Mouse (Mus musculus) G1E (cell line): ENCODE measurements around the gene Pex13. TPM values are rescaled to one million over a fixed set of nuclear protein-coding genes. Genes with fewer than 3 reads are reported as not detected.

Experiments
- ATAC-seq: 2 replicates; pipeline ENCODE4 v1.8.0; 2016; ENCODE audit warnings: mild to moderate bottlenecking; ENCODE audit not compliant: insufficient number of reproducible peaks, poor library complexity, low FRiP score, severe bottlenecking; ENCODE audit errors: extremely low read depth
- DNase-seq: peaks from one replicate; pipeline ENCODE4 v3.0.0; 2012; ENCODE audit warnings: low spot score
- H3K27me3 ChIP-seq: 2 replicates; pipeline ENCODE4 v1.6.1; 2012; ENCODE audit warnings: mild to moderate bottlenecking, low read length, inconsistent platforms; ENCODE audit not compliant: insufficient read depth
- H3K36me3 ChIP-seq: replicated peaks from 2 replicates; pipeline ENCODE3; 2012; ENCODE audit warnings: mild to moderate bottlenecking, inconsistent platforms
- H3K4me1 ChIP-seq: 2 replicates; pipeline ENCODE4 v1.6.1; 2012; ENCODE audit warnings: low read depth, low read length, inconsistent platforms, mixed read lengths; ENCODE audit not compliant: insufficient read depth
- H3K4me3 ChIP-seq: 2 replicates; pipeline ENCODE4 v1.5.1; 2012; ENCODE audit warnings: low read depth, mild to moderate bottlenecking, inconsistent platforms, low read length, moderate library complexity, mixed read lengths
- H3K9me3 ChIP-seq: replicated peaks from 2 replicates; pipeline ENCODE4 v1.6.1; 2012; ENCODE audit warnings: inconsistent platforms
- CTCF ChIP-seq: IDR thresholded peaks from 2 replicates; pipeline ENCODE4 v1.5.1; 2012; ENCODE audit warnings: low read depth, low read length, inconsistent platforms, mixed read lengths
- GATA1 ChIP-seq: IDR thresholded peaks from 2 replicates; pipeline ENCODE4 v1.6.1; 2012; ENCODE audit warnings: borderline replicate concordance, low read length, inconsistent platforms, mixed read lengths
- GATA2 ChIP-seq: IDR thresholded peaks from 2 replicates; pipeline ENCODE4 v1.6.1; 2012; ENCODE audit warnings: low read depth, low read length, inconsistent platforms, borderline replicate concordance
- POLR2AphosphoS5 ChIP-seq: IDR thresholded peaks from 2 replicates; pipeline ENCODE4 v1.6.1; 2012; ENCODE audit warnings: low read depth, low read length, inconsistent platforms; ENCODE audit not compliant: insufficient replicate concordance
- TAL1 ChIP-seq: conservative IDR thresholded peaks from 2 replicates; pipeline ENCODE4 v1.6.1; 2012; ENCODE audit warnings: low read depth, low read length, inconsistent platforms, mixed read lengths
- polyA plus RNA-seq: library from polyadenylated mRNA; stranded (reverse); fragments of >175 nt; gene quantifications from 2 replicates; pipeline ENCODE4 v1.2.3, GENCODE M21; 2012
- total RNA-seq, 2 experiments: library from RNA; stranded (forward) in 1 of 2; stranded (reverse) in 1 of 2; fragments of 200-1000 nt in 1 of 2; fragments of >200 nt in 1 of 2; fragmentation: Nextera tagmentation in 1 of 2; gene quantifications; 2 replicates each; pipeline ENCODE4 v1.2.3; 2014 to 2017

Gene Pex13
- total RNA-seq (2014; fragmentation: Nextera tagmentation) = 26.7 and 35.2 TPM in 2 replicates
- 16.4 and 18.1 TPM in 2 replicates for total RNA-seq (2017)
- 16.3 and 16.7 TPM in 2 replicates for polyA plus RNA-seq

DNA sequence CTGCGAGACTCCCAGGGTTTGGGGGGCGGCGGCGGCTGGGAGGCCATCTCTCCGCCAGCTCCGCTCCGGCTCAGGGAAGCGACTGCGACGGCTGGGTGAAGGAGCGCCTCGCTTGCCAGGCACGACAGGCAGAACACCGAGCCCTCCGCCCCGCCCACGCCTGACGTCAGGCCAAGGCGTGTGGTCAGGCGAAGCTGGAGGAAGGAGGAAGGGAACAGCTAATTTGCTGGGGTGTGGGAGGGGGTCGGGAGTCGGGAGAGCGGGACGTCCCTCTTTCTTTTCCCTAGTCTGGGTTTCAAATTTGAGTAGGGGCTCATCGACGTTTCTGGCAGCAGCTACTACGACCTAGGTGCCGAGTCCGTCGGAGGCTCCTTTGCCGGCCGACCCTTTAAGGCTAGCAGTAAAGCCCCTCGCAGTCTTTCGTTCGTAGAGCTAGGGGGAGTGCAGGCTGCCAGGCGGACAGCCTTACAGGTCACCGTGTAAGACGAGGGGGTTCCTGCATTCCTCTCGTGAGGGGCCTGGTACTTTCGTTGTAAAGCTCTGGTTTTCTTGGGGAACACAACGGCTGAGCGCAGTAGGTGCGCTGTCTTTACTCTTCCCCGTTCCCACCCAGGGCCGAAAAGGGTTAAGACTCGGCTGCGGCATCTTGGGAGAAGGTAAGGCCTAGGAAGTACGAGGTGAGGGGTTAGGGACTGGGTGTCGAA is at the start of gene Pex13:
TSS of gene Pex13 (minus strand) at position 162 of the 704 bp plus-strand sequence.
- peak; percentile 89 for ATAC-seq
- H3K4me1 ChIP-seq = peaks cover 13% of the 10 kb centered on the region
- H3K27me3 ChIP-seq = no peaks in the 10 kb centered on the region
- H3K9me3 ChIP-seq = no peaks in the 10 kb centered on the region
- DNase-seq = peak; percentile 73
- peak within 1 kb of the TSS; percentile 87 for H3K4me3 ChIP-seq
- TF ChIP-seq GATA2 = no peak
- TF ChIP-seq POLR2AphosphoS5 = no peak
- TF ChIP-seq TAL1 = no peak
- H3K36me3 ChIP-seq = peaks cover 23% of the 10 kb centered on the region

- H3K36me3 ChIP-seq = peaks cover 94% of the 10 kb centered on the region
- no peak for TF ChIP-seq GATA2
- TF ChIP-seq POLR2AphosphoS5 = no peak
- TF ChIP-seq GATA1 = no peak
- no peak for TF ChIP-seq TAL1
- TF ChIP-seq CTCF = no peak
- no peaks in the 10 kb centered on the region for H3K9me3 ChIP-seq
- H3K4me1 ChIP-seq = no peaks in the 10 kb centered on the region
- no peak overlapping the region for H3K4me3 ChIP-seq
- no peak for DNase-seq
- no peaks in the 10 kb centered on the region for H3K27me3 ChIP-seq
- no peak for ATAC-seq
Measured at GRCm38 (mm10) chr11:23712299-23712698, 46.5 kb upstream of the Pex13 start.

- Histone ChIP-seq H3K36me3 (peaks cover 68% of the 10 kb centered on the region), H3K27me3 (no peaks in the 10 kb centered on the region), H3K4me3 (no peak overlapping the region), H3K9me3 (no peaks in the 10 kb centered on the region), H3K4me1 (no peaks in the 10 kb centered on the region; the same call in 1 of the 2 replicates)
- no peak for DNase-seq
- no peak for ATAC-seq
- TF ChIP-seq POLR2AphosphoS5 = no peak
- no peak for TF ChIP-seq CTCF
- TF ChIP-seq TAL1 = no peak
- no peak for TF ChIP-seq GATA1
- TF ChIP-seq GATA2 = no peak
Measured at GRCm38 (mm10) chr11:23704604-23705294, 39.0 kb upstream of the Pex13 start.

- Histone ChIP-seq H3K9me3 (no peaks in the 10 kb centered on the region), H3K27me3 (no peaks in the 10 kb centered on the region), H3K4me3 (no peak overlapping the region), H3K36me3 (peaks cover 61% of the 10 kb centered on the region), H3K4me1 (peaks cover 4% of the 10 kb centered on the region; the same call in 1 of the 2 replicates)
- DNase-seq (no peak), ATAC-seq (no peak)
- TF ChIP-seq GATA2 (no peak), TAL1 (no peak), CTCF (no peak), POLR2AphosphoS5 (no peak), GATA1 (no peak)
Measured at GRCm38 (mm10) chr11:23701831-23702230, 36.1 kb upstream of the Pex13 start.

GRCm38 (mm10) chr11:23699414-23700095 is 33.8 kb upstream of the Pex13 start:
- Histone ChIP-seq H3K4me3 (no peak overlapping the region), H3K9me3 (no peaks in the 10 kb centered on the region), H3K4me1 (peaks cover 4% of the 10 kb centered on the region; the same call in 1 of the 2 replicates), H3K27me3 (no peaks in the 10 kb centered on the region), H3K36me3 (peaks cover 59% of the 10 kb centered on the region)
- no peak for ATAC-seq
- DNase-seq = no peak
- TF ChIP-seq GATA1 = no peak
- no peak for TF ChIP-seq GATA2
- TF ChIP-seq TAL1 = no peak
- TF ChIP-seq POLR2AphosphoS5 = no peak
- TF ChIP-seq CTCF = no peak

GRCm38 (mm10) chr11:23698526-23698925 is 32.8 kb upstream of the Pex13 start:
- TF ChIP-seq TAL1 (no peak), GATA1 (no peak), POLR2AphosphoS5 (no peak), CTCF (no peak), GATA2 (no peak)
- ATAC-seq = no peak
- no peak for DNase-seq
- H3K9me3 ChIP-seq = no peaks in the 10 kb centered on the region
- H3K27me3 ChIP-seq = no peaks in the 10 kb centered on the region
- no peak overlapping the region for H3K4me3 ChIP-seq
- H3K4me1 ChIP-seq = peaks cover 4% of the 10 kb centered on the region; the same call in 1 of the 2 replicates
- H3K36me3 ChIP-seq = peaks cover 59% of the 10 kb centered on the region
